ENCODE assay signal across 18 mouse cellular contexts in the genomic region with DNA sequence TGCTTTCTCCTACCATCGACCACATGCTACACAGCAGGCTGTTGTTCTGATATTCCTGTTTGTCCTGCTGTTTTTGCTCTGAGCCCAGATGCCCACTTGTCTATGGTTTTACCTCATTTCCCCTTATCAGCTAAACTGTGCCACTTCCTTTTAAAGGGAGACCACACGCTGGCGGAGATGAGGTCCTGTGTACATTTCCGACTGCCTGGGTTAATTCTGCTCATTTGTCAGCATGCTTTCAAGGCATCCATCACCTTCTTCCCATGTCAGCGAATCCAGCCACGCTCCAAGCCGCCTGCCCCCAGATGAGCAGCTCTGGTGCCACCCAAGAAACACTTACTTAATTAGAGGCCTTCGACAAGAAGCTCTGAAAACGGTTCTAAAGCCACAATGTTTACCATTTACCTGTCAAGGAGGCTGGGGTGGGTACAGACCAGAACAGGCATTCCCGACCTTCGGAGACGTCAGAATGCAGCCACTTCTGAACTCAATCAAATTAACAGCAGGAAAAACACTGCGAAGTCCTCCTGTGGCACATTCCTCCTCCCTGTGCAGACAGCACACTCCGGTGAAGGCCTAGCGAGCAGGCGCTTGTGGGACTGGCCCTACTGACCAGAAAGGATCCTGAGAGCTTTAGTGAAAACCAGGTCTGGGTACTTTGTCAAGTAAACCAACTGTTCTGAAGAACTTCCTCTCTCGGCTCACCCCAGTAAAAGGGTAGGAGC. TPM values are rescaled to one million over a fixed set of nuclear protein-coding genes. Genes with fewer than 3 reads are reported as not detected.
DNase-seq lines count a peak whose midpoint lies in the region; ATAC-seq and TF ChIP-seq lines count a peak whose summit lies in the region.
"Had no signal": no experiment of that assay in that cellular context is flagged by ENCODE, and none has a peak within 500 bp of the region (broad histone marks: within the 10 kb centered on the region; RNA-seq: fewer than 3 reads in every experiment).

No protein-coding gene starts in this region.

- H3K27me3 ChIP-seq in heart, postnatal 0 days (ENCODE audit: control insufficient read depth, insufficient read depth, low read length) = no peaks in the 10 kb centered on the region
- H3K27me3 ChIP-seq in heart, embryonic 11.5 days (ENCODE audit: control insufficient read depth, insufficient read depth, low read length) = no peaks in the 10 kb centered on the region
- no peaks in the 10 kb centered on the region for H3K27me3 ChIP-seq in neural tube, embryonic 15.5 days (replicated peaks)
- H3K27me3 ChIP-seq: embryonic facial prominence, embryonic 12.5 days; hindbrain, embryonic 13.5 days; intestine, embryonic 15.5 days; limb, embryonic 15.5 days had no signal

- H3K27ac ChIP-seq in heart, postnatal 0 days (ENCODE audit: low read depth) = peak overlapping the region; percentile 30; the same call in 1 of the 2 replicates
- H3K27ac ChIP-seq in heart, embryonic 11.5 days (ENCODE audit: low read depth, low read length) = no peak overlapping the region
- no peak overlapping the region for H3K27ac ChIP-seq in neural tube, embryonic 15.5 days (replicated peaks)
- H3K27ac ChIP-seq: embryonic facial prominence, embryonic 12.5 days; hindbrain, embryonic 13.5 days; intestine, embryonic 15.5 days; limb, embryonic 15.5 days had no signal

- H3K4me3 ChIP-seq in heart, postnatal 0 days (ENCODE audit: low read depth, low read length) = no peak overlapping the region
- no peak overlapping the region for H3K4me3 ChIP-seq in heart, embryonic 11.5 days (ENCODE audit: low read depth, low read length)
- no peak overlapping the region for H3K4me3 ChIP-seq in neural tube, embryonic 15.5 days (replicated peaks)
- H3K4me3 ChIP-seq: embryonic facial prominence, embryonic 12.5 days; hindbrain, embryonic 13.5 days; intestine, embryonic 15.5 days; limb, embryonic 15.5 days had no signal

- TF ChIP-seq EP300 in heart, postnatal 0 days (IDR thresholded peaks at IDR 0.05; ENCODE audit: low read depth) = no peak

- no peak for ATAC-seq in heart, postnatal 0 days (ENCODE audit: insufficient read depth, low read depth)
- ATAC-seq in heart, embryonic 11.5 days (replicated peaks; ENCODE audit: insufficient number of reproducible peaks, low FRiP score, low TSS enrichment) = no peak
- no peak for ATAC-seq in neural tube, embryonic 15.5 days (ENCODE audit: low FRiP score)
- ATAC-seq in hematopoietic stem cell, adult 5-6 weeks (replicated peaks in 1 of 2; ENCODE audit: insufficient read depth in 1 of 2, low FRiP score in 2 of 2, low TSS enrichment in 1 of 2, low read depth in 1 of 2, poor library complexity in 2 of 2, severe bottlenecking in 2 of 2) = peak; percentile 74 to 75
- no peak for ATAC-seq in erythroblast, adult 5-6 weeks (replicated peaks; ENCODE audit: low FRiP score, poor library complexity, severe bottlenecking)
- ATAC-seq: forebrain, embryonic 16.5 days; intestine, embryonic 15.5 days had no signal

- no peak for TF ChIP-seq CTCF in heart, postnatal 0 days (IDR thresholded peaks at IDR 0.05; ENCODE audit: low read depth)

- no peaks in the 10 kb centered on the region for H3K9me3 ChIP-seq in heart, postnatal 0 days (replicated peaks; ENCODE audit: control insufficient read depth, low read length)
- no peaks in the 10 kb centered on the region for H3K9me3 ChIP-seq in heart, embryonic 11.5 days (replicated peaks; ENCODE audit: control insufficient read depth, low read length)
- no peaks in the 10 kb centered on the region for H3K9me3 ChIP-seq in neural tube, embryonic 15.5 days (replicated peaks)
- H3K9me3 ChIP-seq: embryonic facial prominence, embryonic 12.5 days; G1E; intestine, embryonic 15.5 days; limb, embryonic 15.5 days had no signal

- peak; percentile 28 for DNase-seq in heart, postnatal 0 days (ENCODE audit: low spot score)
- DNase-seq in neural tube, embryonic 10.5 days (ENCODE audit: extremely low spot score, low spot score) = peak; percentile 13
- no peak for DNase-seq in gastrocnemius, postnatal 25 days
- DNase-seq in Muller cell, postnatal 12 days (ENCODE audit: inconsistent ontology term) = no peak
- DNase-seq: adrenal gland, postnatal 10 days; cerebellum, adult 2 months; kidney, postnatal 36 days; layer of hippocampus, adult 9-11 months had no signal

- 41% methylated on average over 17 of the region's 17 CpGs for WGBS in heart, postnatal 0 days
- 34% methylated on average over 17 of the region's 17 CpGs for WGBS in heart, embryonic 11.5 days (ENCODE audit: insufficient replicate concordance)
- WGBS in neural tube, embryonic 15.5 days = 75% methylated on average over 17 of the region's 17 CpGs

- H3K9ac ChIP-seq in heart, postnatal 0 days (replicated peaks; ENCODE audit: low read depth, low read length) = no peak overlapping the region
- no peak overlapping the region for H3K9ac ChIP-seq in heart, embryonic 11.5 days (ENCODE audit: low read depth, low read length)
- no peak overlapping the region for H3K9ac ChIP-seq in neural tube, embryonic 15.5 days (replicated peaks)
- H3K9ac ChIP-seq: embryonic facial prominence, embryonic 12.5 days; hindbrain, embryonic 13.5 days; intestine, embryonic 15.5 days; limb, embryonic 15.5 days had no signal

- H3K36me3 ChIP-seq in heart, postnatal 0 days (replicated peaks; ENCODE audit: control insufficient read depth, insufficient read depth, low read length) = no peaks in the 10 kb centered on the region
- H3K36me3 ChIP-seq in heart, embryonic 11.5 days (ENCODE audit: control insufficient read depth, insufficient read depth, low read length) = no peaks in the 10 kb centered on the region
- H3K36me3 ChIP-seq in neural tube, embryonic 15.5 days = 0 out of 2 replicates have a peak, but pooled peaks cover 3% of the 10 kb centered on the region
- H3K36me3 ChIP-seq: embryonic facial prominence, embryonic 12.5 days; G1E; intestine, embryonic 15.5 days; limb, embryonic 15.5 days had no signal

- H3K4me2 ChIP-seq in heart, postnatal 0 days (ENCODE audit: low read depth, low read length) = no peak overlapping the region
- no peak overlapping the region for H3K4me2 ChIP-seq in heart, embryonic 11.5 days
- H3K4me2 ChIP-seq in neural tube, embryonic 15.5 days = no peak overlapping the region
- H3K4me2 ChIP-seq: embryonic facial prominence, embryonic 12.5 days; hindbrain, embryonic 13.5 days; intestine, embryonic 15.5 days; limb, embryonic 15.5 days had no signal

- H3K4me1 ChIP-seq in heart, postnatal 0 days (ENCODE audit: control insufficient read depth, insufficient read depth) = peaks cover 15% of the 10 kb centered on the region
- H3K4me1 ChIP-seq in heart, embryonic 11.5 days (ENCODE audit: control insufficient read depth, insufficient read depth, low read length) = peaks cover 11% of the 10 kb centered on the region
- H3K4me1 ChIP-seq in neural tube, embryonic 15.5 days = peaks cover 7% of the 10 kb centered on the region

RNA-seq across cellular contexts. Expression of gene F3, which starts 16.3 kb away (rescaled TPM):
- 5.2 and 10.8 TPM in 2 replicates for total RNA-seq in heart, postnatal 0 days (2014; rRNA removed; ENCODE audit: low replicate concordance)
- polyA plus RNA-seq in heart, postnatal 0 days (2015; fragmentation: Nextera tagmentation; extraction: Ambion mirVana) = 13.7 and 14.6 TPM in 2 replicates
- polyA plus RNA-seq in heart, embryonic 11.5 days (2014; fragmentation: Nextera tagmentation; extraction: Ambion mirVana) = 7.8 and 9.7 TPM in 2 replicates
- polyA plus RNA-seq in neural tube, embryonic 15.5 days (2015; fragmentation: Nextera tagmentation; extraction: Ambion mirVana) = 7.7 and 9.3 TPM in 2 replicates
- total RNA-seq in hematopoietic stem cell, adult 5-6 weeks (2017) = 4.6 and 5.7 TPM in 2 replicates
- 1 to 10 TPM; 4.3 to 6.1 TPM for total RNA-seq in gastrocnemius, postnatal 25 days (2021)
- total RNA-seq in erythroblast, adult 5-6 weeks (2015; ENCODE audit: low replicate concordance) = not detected in 2 replicates
- total RNA-seq in erythroblast, adult 5-6 weeks (2017; ENCODE audit: low replicate concordance) = 0.98 TPM in 1 of 2 replicates, not detected in the other
- total RNA-seq: G1E had no signal
- polyA plus RNA-seq: G1E had no signal

Comparison
In these comparisons a context has a peak if more than half of its experiments do, and no peak if none do; other contexts are left out.
1. ATAC-seq: peak in hematopoietic stem cell, adult 5-6 weeks (2 of 2); none in heart, postnatal 0 days (single experiment), heart, embryonic 11.5 days (single experiment), neural tube, embryonic 15.5 days (single experiment) and erythroblast, adult 5-6 weeks (single experiment).
2. DNase-seq: peak in heart, postnatal 0 days (single experiment) and neural tube, embryonic 10.5 days (single experiment); none in gastrocnemius, postnatal 25 days (single experiment) and Muller cell, postnatal 12 days (single experiment).